21 mouse cellular contexts compared by ENCODE assay signal in genomic region chr1:40243561-40243998, GRCm38 (mm10). TPM values are rescaled to one million over a fixed set of nuclear protein-coding genes. Genes with fewer than 3 reads are reported as not detected.
DNase-seq lines count a peak whose midpoint lies in the region; ATAC-seq and TF ChIP-seq lines count a peak whose summit lies in the region.
"Had no signal": no experiment of that assay in that cellular context is flagged by ENCODE, and none has a peak within 500 bp of the region (broad histone marks: within the 10 kb centered on the region; RNA-seq: fewer than 3 reads in every experiment).

No protein-coding gene starts in this region.

- no peak overlapping the region for H3K27ac ChIP-seq in embryonic facial prominence, embryonic 11.5 days (replicated peaks; ENCODE audit: low read depth, low read length)
- H3K27ac ChIP-seq in embryonic facial prominence, embryonic 10.5 days (replicated peaks), result no peak overlapping the region
- H3K27ac ChIP-seq in layer of hippocampus, adult 2 months, result peak overlapping the region; percentile 83
- no peak overlapping the region for H3K27ac ChIP-seq in intestine, postnatal 0 days (ENCODE audit: low read depth, low read length)
- H3K27ac ChIP-seq: embryonic facial prominence, embryonic 13.5 days; forebrain, embryonic 10.5 days; hindbrain, embryonic 13.5 days; intestine, embryonic 15.5 days; stomach, postnatal 0 days had no signal

- H3K27me3 ChIP-seq in embryonic facial prominence, embryonic 11.5 days (ENCODE audit: control insufficient read depth, insufficient read depth, low read length), result no peaks in the 10 kb centered on the region
- H3K27me3 ChIP-seq in embryonic facial prominence, embryonic 10.5 days (replicated peaks; ENCODE audit: low read depth, poor library complexity, severe bottlenecking), result no peaks in the 10 kb centered on the region
- no peaks in the 10 kb centered on the region for H3K27me3 ChIP-seq in intestine, postnatal 0 days (replicated peaks; ENCODE audit: control insufficient read depth, insufficient read depth, low read length)
- H3K27me3 ChIP-seq: embryonic facial prominence, embryonic 13.5 days; hindbrain, embryonic 13.5 days; intestine, embryonic 15.5 days had no signal

- DNase-seq in embryonic facial prominence, embryonic 11.5 days (ENCODE audit: low spot score), result peak; percentile 32
- DNase-seq in embryonic facial prominence, embryonic 10.5 days (ENCODE audit: low spot score), result no peak
- DNase-seq in layer of hippocampus, adult 2 months (ENCODE audit: low spot score in 2 of 2), result peak; percentile 47 to 48
- DNase-seq in layer of hippocampus, adult 9-10 months (ENCODE audit: low spot score), result no peak
- DNase-seq in layer of hippocampus, postnatal 14 days (ENCODE audit: low spot score in 2 of 2), result peak; percentile 27 to 72
- no peak for DNase-seq in adrenal gland, postnatal 36 days
- DNase-seq in cerebellum, adult 9-10 months, result no peak
- DNase-seq: cerebellum, adult 11 months; gastrocnemius, postnatal 14 days; heart, postnatal 10 days; left cerebral cortex, postnatal 4 days; lung, adult 18-20 months; right cerebral cortex, postnatal 25 days had no signal

- no peaks in the 10 kb centered on the region for H3K4me1 ChIP-seq in embryonic facial prominence, embryonic 11.5 days (ENCODE audit: control insufficient read depth, insufficient read depth, low read length)
- H3K4me1 ChIP-seq in embryonic facial prominence, embryonic 10.5 days, result no peaks in the 10 kb centered on the region
- H3K4me1 ChIP-seq in intestine, postnatal 0 days (replicated peaks; ENCODE audit: control insufficient read depth, insufficient read depth, low read length), result no peaks in the 10 kb centered on the region
- H3K4me1 ChIP-seq: embryonic facial prominence, embryonic 13.5 days; forebrain, embryonic 10.5 days; hindbrain, embryonic 13.5 days; intestine, embryonic 15.5 days had no signal

- WGBS in embryonic facial prominence, embryonic 11.5 days, result 81% methylated on average over 3 of the region's 3 CpGs
- WGBS in embryonic facial prominence, embryonic 10.5 days, result 87% methylated on average over 3 of the region's 3 CpGs
- WGBS in intestine, postnatal 0 days, result 72% methylated on average over 3 of the region's 3 CpGs

- no peak overlapping the region for H3K9ac ChIP-seq in embryonic facial prominence, embryonic 11.5 days (replicated peaks; ENCODE audit: low read length)
- H3K9ac ChIP-seq in intestine, postnatal 0 days (ENCODE audit: low read depth, low read length), result no peak overlapping the region
- H3K9ac ChIP-seq: embryonic facial prominence, embryonic 13.5 days; hindbrain, embryonic 13.5 days; intestine, embryonic 15.5 days had no signal

- no peak overlapping the region for H3K4me3 ChIP-seq in embryonic facial prominence, embryonic 11.5 days (ENCODE audit: low read depth, low read length)
- no peak overlapping the region for H3K4me3 ChIP-seq in embryonic facial prominence, embryonic 10.5 days
- H3K4me3 ChIP-seq in layer of hippocampus, adult 2 months, result no peak overlapping the region
- H3K4me3 ChIP-seq in intestine, postnatal 0 days (ENCODE audit: low read depth, low read length), result no peak overlapping the region
- H3K4me3 ChIP-seq: embryonic facial prominence, embryonic 13.5 days; forebrain, embryonic 10.5 days; hindbrain, embryonic 13.5 days; intestine, embryonic 15.5 days had no signal

- no peak overlapping the region for H3K4me2 ChIP-seq in embryonic facial prominence, embryonic 11.5 days (ENCODE audit: low read depth, low read length)
- H3K4me2 ChIP-seq in intestine, postnatal 0 days (replicated peaks; ENCODE audit: low read depth), result no peak overlapping the region
- H3K4me2 ChIP-seq: embryonic facial prominence, embryonic 13.5 days; hindbrain, embryonic 13.5 days; intestine, embryonic 15.5 days had no signal

- no peak for TF ChIP-seq CTCF in layer of hippocampus, adult 2 months (conservative IDR thresholded peaks at IDR 0.05)
- TF ChIP-seq CTCF in intestine, postnatal 0 days (IDR thresholded peaks at IDR 0.05; ENCODE audit: low read depth), result no peak

- no peaks in the 10 kb centered on the region for H3K36me3 ChIP-seq in embryonic facial prominence, embryonic 11.5 days (replicated peaks; ENCODE audit: control insufficient read depth, insufficient read depth, low read depth, low read length)
- H3K36me3 ChIP-seq in embryonic facial prominence, embryonic 10.5 days (replicated peaks), result no peaks in the 10 kb centered on the region
- H3K36me3 ChIP-seq in intestine, postnatal 0 days (ENCODE audit: control insufficient read depth, insufficient read depth), result no peaks in the 10 kb centered on the region
- H3K36me3 ChIP-seq: embryonic facial prominence, embryonic 13.5 days; forebrain, embryonic 10.5 days; G1E; hindbrain, embryonic 13.5 days; intestine, embryonic 15.5 days had no signal

- no peak for ATAC-seq in embryonic facial prominence, embryonic 11.5 days (replicated peaks; ENCODE audit: insufficient number of reproducible peaks, low FRiP score, low TSS enrichment, low read depth)
- no peak for ATAC-seq in intestine, postnatal 0 days
- ATAC-seq: CD4-positive, CD25-positive, alpha-beta regulatory T cell, adult 4 months; intestine, embryonic 15.5 days had no signal

- no peaks in the 10 kb centered on the region for H3K9me3 ChIP-seq in embryonic facial prominence, embryonic 11.5 days (replicated peaks; ENCODE audit: control insufficient read depth, low read length)
- H3K9me3 ChIP-seq in embryonic facial prominence, embryonic 10.5 days, result no peaks in the 10 kb centered on the region
- H3K9me3 ChIP-seq in intestine, postnatal 0 days (ENCODE audit: control insufficient read depth), result no peaks in the 10 kb centered on the region
- H3K9me3 ChIP-seq: embryonic facial prominence, embryonic 13.5 days; forebrain, embryonic 10.5 days; G1E; hindbrain, embryonic 13.5 days; intestine, embryonic 15.5 days had no signal

RNA-seq across cellular contexts. Expression of gene Il1r1, which starts 18.7 kb away (rescaled TPM):
- polyA plus RNA-seq in embryonic facial prominence, embryonic 11.5 days (2014; fragmentation: Nextera tagmentation; extraction: Ambion mirVana), result 1.00 and 1.8 TPM in 2 replicates
- polyA plus RNA-seq in embryonic facial prominence, embryonic 10.5 days (2016; fragmentation: Nextera tagmentation; extraction: Ambion mirVana), result 0.45 and 0.62 TPM in 2 replicates
- total RNA-seq in layer of hippocampus, adult 2 months (2021), result 10 to 100 TPM in 1 of 2 experiments, 1 to 10 TPM in 1; 8.9 to 11.2 TPM
- total RNA-seq in layer of hippocampus, postnatal 14 days (2021), result 1 to 10 TPM; 5.3 to 5.8 TPM
- 5.4 and 5.9 TPM in 2 replicates for polyA plus RNA-seq in intestine, postnatal 0 days (2015; fragmentation: Nextera tagmentation; extraction: Ambion mirVana)
- 1 to 10 TPM; 4.5 TPM for total RNA-seq in adrenal gland, postnatal 36 days (2021)
- polyA plus RNA-seq: CD4-positive, CD25-positive, alpha-beta regulatory T cell, adult 4 months; G1E had no signal

Comparison
In these comparisons a context has a peak if more than half of its experiments do, and no peak if none do; other contexts are left out.
1. DNase-seq: peak in embryonic facial prominence, embryonic 11.5 days (single experiment), layer of hippocampus, adult 2 months (2 of 2) and layer of hippocampus, postnatal 14 days (2 of 2); none in embryonic facial prominence, embryonic 10.5 days (single experiment), layer of hippocampus, adult 9-10 months (single experiment), adrenal gland, postnatal 36 days (0 of 2) and cerebellum, adult 9-10 months (single experiment).